Mouse (Mus musculus) neural tube, embryonic 14.5 days (tissue): Measurements from ENCODE around the gene Stxbp3. TPM values are rescaled to one million over a fixed set of nuclear protein-coding genes. Genes with fewer than 3 reads are reported as not detected.

Source experiments
- ATAC-seq: fragments of 200-750 bp; cut with Nextera tagmentation; 2 replicates; pipeline ENCODE4 v1.8.0; 2017; ENCODE audit warnings: low read depth, mild to moderate bottlenecking, moderate TSS enrichment, moderate library complexity
- H3K27ac ChIP-seq: fragments of 300-500 bp; sonication (generic); 2 replicates; pipeline ENCODE4 v1.5.1; 2014; ENCODE audit warnings: low read depth, mild to moderate bottlenecking, control low read depth, low read length, moderate library complexity, mixed read lengths
- H3K27me3 ChIP-seq: fragments of 300-500 bp; sonication (generic); 2 replicates; pipeline ENCODE4 v1.6.1; 2014; ENCODE audit warnings: low read length; ENCODE audit not compliant: control insufficient read depth, insufficient read depth
- H3K36me3 ChIP-seq: fragments of 300-500 bp; sonication (generic); 2 replicates; pipeline ENCODE4 v1.6.1; 2014; ENCODE audit warnings: low read length, mixed read lengths; ENCODE audit not compliant: control insufficient read depth, insufficient read depth
- H3K4me1 ChIP-seq: fragments of 300-500 bp; sonication (generic); 2 replicates; pipeline ENCODE4 v1.6.1; 2014; ENCODE audit warnings: low read length; ENCODE audit not compliant: control insufficient read depth, insufficient read depth
- H3K4me2 ChIP-seq: fragments of 300-500 bp; sonication (generic); 2 replicates; pipeline ENCODE4 v1.6.1; 2014; ENCODE audit warnings: mild to moderate bottlenecking, low read depth, low read length, control low read depth
- H3K4me3 ChIP-seq: fragments of 300-500 bp; sonication (generic); 2 replicates; pipeline ENCODE4 v1.5.1; 2014; ENCODE audit warnings: low read depth, low read length, control low read depth, mixed read lengths
- H3K9ac ChIP-seq: fragments of 300-500 bp; sonication (generic); replicated peaks from 2 replicates; pipeline ENCODE4 v1.6.1; 2014; ENCODE audit warnings: low read depth, mild to moderate bottlenecking, control low read depth, low read length, mixed read lengths
- H3K9me3 ChIP-seq: fragments of 300-500 bp; sonication (generic); 2 replicates; pipeline ENCODE4 v1.6.1; 2016; ENCODE audit warnings: low read length; ENCODE audit not compliant: control insufficient read depth
- WGBS: fragments of 180-500 bp; shearing (Covaris S2); extraction: QIAGEN DNeasy Blood & Tissue Kit; methylation state at CpG from one replicate; pipeline ENCODE4 v1.1.7; 2014; 5-methylcytosine and 5-hydroxymethylcytosine counted together
- polyA plus RNA-seq: library from polyadenylated mRNA; unstranded; fragments of >200 nt; fragmentation: Nextera tagmentation; extraction: Ambion mirVana; gene quantifications from 2 replicates; pipeline ENCODE4 v1.2.1, GENCODE M21; 2014

Gene Stxbp3
- polyA plus RNA-seq, 1 experiment from 2014 or later: 11.5 TPM

- no peaks in the 10 kb centered on the region for H3K36me3 ChIP-seq
- no peaks in the 10 kb centered on the region for H3K4me1 ChIP-seq
- no peak overlapping the region for H3K9ac ChIP-seq
- 88% methylated on average over 2 of the region's 2 CpGs for WGBS
- no peak overlapping the region for H3K4me3 ChIP-seq
- ATAC-seq: no peak
- no peaks in the 10 kb centered on the region for H3K27me3 ChIP-seq
- no peaks in the 10 kb centered on the region for H3K9me3 ChIP-seq
- no peak overlapping the region for H3K27ac ChIP-seq
- H3K4me2 ChIP-seq: no peak overlapping the region
These were observed 84.8 kb downstream of the Stxbp3 start for GRCm38 (mm10) chr3:108755542-108755941.

GRCm38 (mm10) chr3:108754541-108754940 is 85.8 kb downstream of the Stxbp3 start:
- Histone ChIP-seq H3K9me3 (no peaks in the 10 kb centered on the region), H3K27ac (no peak overlapping the region), H3K36me3 (no peaks in the 10 kb centered on the region), H3K9ac (no peak overlapping the region), H3K27me3 (no peaks in the 10 kb centered on the region), H3K4me2 (no peak overlapping the region), H3K4me1 (no peaks in the 10 kb centered on the region), H3K4me3 (no peak overlapping the region)
- 83% methylated on average over 1 of the region's 1 CpGs for WGBS
- no peak for ATAC-seq

DNA sequence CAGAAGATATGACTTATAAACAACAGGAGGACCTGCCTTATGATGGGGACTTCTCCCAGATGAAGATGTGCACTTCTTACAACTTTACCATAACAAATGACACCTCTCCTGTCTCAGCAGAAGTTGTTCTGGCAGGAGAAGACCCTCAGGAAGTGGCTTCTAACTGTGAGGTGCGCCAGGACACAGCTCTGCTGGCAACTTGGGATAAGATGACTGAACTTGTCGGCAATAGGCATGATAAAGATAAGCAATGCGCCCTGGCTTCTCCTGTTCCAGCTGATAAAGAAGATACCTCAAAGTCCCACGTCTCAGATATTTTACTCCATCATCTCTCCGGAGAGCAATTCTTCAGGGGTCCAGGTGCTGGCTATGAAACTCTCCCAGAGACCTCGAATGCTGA is 88.6 kb downstream of the Stxbp3 start:
- ATAC-seq: no peak
- Histone ChIP-seq H3K27me3 (no peaks in the 10 kb centered on the region), H3K27ac (no peak overlapping the region), H3K9me3 (no peaks in the 10 kb centered on the region), H3K4me3 (no peak overlapping the region), H3K9ac (no peak overlapping the region), H3K4me2 (no peak overlapping the region), H3K4me1 (no peaks in the 10 kb centered on the region), H3K36me3 (no peaks in the 10 kb centered on the region)
- 87% methylated on average over 6 of the region's 6 CpGs for WGBS

DNA sequence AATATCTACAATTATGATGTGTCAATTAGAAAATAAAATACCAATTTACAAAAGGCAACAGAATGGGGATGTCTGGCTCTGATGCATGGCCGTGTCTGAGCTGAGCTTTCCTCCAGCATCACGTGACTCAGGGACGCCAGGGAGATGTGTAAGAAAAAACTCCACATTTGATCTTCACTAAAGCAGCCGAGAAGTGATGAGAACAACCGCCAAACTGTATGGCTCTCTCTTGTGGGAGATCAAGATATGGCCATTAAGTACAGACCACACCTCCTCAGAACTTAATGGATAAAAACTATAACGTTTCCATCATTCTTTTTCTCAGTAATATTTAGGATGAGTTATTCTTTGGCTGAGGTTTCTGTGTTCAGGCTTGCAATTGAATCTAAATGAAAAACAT is 89.3 kb downstream of the Stxbp3 start:
- WGBS: 73% methylated on average over 6 of the region's 6 CpGs
- Histone ChIP-seq H3K4me2 (no peak overlapping the region), H3K4me3 (no peak overlapping the region), H3K4me1 (no peaks in the 10 kb centered on the region), H3K36me3 (no peaks in the 10 kb centered on the region), H3K27ac (no peak overlapping the region), H3K9ac (no peak overlapping the region), H3K27me3 (no peaks in the 10 kb centered on the region), H3K9me3 (no peaks in the 10 kb centered on the region)
- ATAC-seq: no peak

GRCm38 (mm10) chr3:108744060-108744459 is 96.3 kb downstream of the Stxbp3 start:
- Histone ChIP-seq H3K27ac (no peak overlapping the region), H3K4me2 (no peak overlapping the region), H3K4me3 (no peak overlapping the region), H3K9ac (no peak overlapping the region), H3K9me3 (no peaks in the 10 kb centered on the region), H3K4me1 (no peaks in the 10 kb centered on the region), H3K36me3 (no peaks in the 10 kb centered on the region), H3K27me3 (no peaks in the 10 kb centered on the region)
- WGBS: 85% methylated on average over 4 of the region's 4 CpGs
- ATAC-seq: no peak

Other genes with a start within 250 kb of the Stxbp3 start
- gene Wdr47, start 249.2 kb downstream of the Stxbp3 start, polyA plus RNA-seq: 113 and 114 TPM in 2 replicates
- 29.6 and 38.1 TPM in 2 replicates for gene Clcc1, start 186.6 kb downstream of the Stxbp3 start, polyA plus RNA-seq
- gene Gpsm2, start 118.2 kb downstream of the Stxbp3 start, polyA plus RNA-seq: 15.6 and 22.9 TPM in 2 replicates
- gene Aknad1, start 100.9 kb downstream of the Stxbp3 start, polyA plus RNA-seq: 0.12 TPM in 1 of 2 replicates, not detected in the other
- gene Fndc7, start 49.5 kb upstream of the Stxbp3 start, polyA plus RNA-seq: 0.07 TPM in 1 of 2 replicates, not detected in the other
- 46.3 and 47.7 TPM in 2 replicates for gene Prpf38b, start 71.2 kb upstream of the Stxbp3 start, polyA plus RNA-seq
- 2.3 and 3.1 TPM in 2 replicates for gene Henmt1, start 99.3 kb upstream of the Stxbp3 start, polyA plus RNA-seq
- not detected in 2 replicates for gene Gm9857, start 99.9 kb upstream of the Stxbp3 start, polyA plus RNA-seq
- 17.6 and 24.8 TPM in 2 replicates for gene Fam102b, start 187.1 kb upstream of the Stxbp3 start, polyA plus RNA-seq
- not detected in 2 replicates for gene Slc25a54, start 239.9 kb upstream of the Stxbp3 start, polyA plus RNA-seq